Mouse (Mus musculus): ENCODE results near the gene Cers2. TPM values are rescaled to one million over a fixed set of nuclear protein-coding genes. Genes with fewer than 3 reads are reported as not detected.

Cers2 gene
- polyA plus RNA-seq, 1 experiment from 2014 or later, result 97.6 TPM

DNA sequence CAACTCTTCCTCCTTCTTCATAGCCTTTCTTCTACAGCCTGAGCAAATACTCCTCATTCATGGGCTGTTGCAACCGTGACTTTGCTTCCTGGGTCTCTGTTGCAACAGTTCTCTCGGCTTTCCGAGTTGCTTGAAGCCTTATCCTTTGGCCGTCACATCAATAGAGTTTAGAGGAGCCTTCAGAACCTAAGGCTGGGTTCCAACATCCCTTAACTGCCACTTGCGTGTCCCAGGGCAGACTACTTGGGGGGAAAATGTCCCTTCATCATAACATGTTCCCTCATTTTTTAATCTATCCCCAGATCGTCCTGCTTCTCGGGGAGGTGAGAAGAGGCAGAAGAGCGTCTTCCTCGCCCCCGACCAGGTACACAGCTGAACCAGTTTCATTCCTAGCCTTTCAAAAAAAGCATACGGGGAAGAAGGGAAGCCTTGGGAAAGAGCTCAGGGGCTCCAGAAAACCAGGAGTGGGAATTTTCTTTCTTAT lies 32.2 kb upstream of the Cers2 start:
- Histone ChIP-seq H3K9ac (peak overlapping the region; percentile 69), H3K4me3 (peak overlapping the region; percentile 71), H3K27me3 (replicated peaks) (no peaks in the 10 kb centered on the region), H3K4me1 (peaks cover 31% of the 10 kb centered on the region), H3K36me3 (replicated peaks) (0 out of 2 replicates have a peak, but pooled peaks cover 1% of the 10 kb centered on the region), H3K27ac (peak overlapping the region; percentile 93), H3K4me2 (peak overlapping the region; percentile 83), H3K9me3 (no peaks in the 10 kb centered on the region)
- ATAC-seq (replicated peaks), result 0 out of 2 replicates have a peak, but pooled peaks have one; percentile 15
- WGBS, result under 1% methylated on average over 11 of the region's 11 CpGs

DNA sequence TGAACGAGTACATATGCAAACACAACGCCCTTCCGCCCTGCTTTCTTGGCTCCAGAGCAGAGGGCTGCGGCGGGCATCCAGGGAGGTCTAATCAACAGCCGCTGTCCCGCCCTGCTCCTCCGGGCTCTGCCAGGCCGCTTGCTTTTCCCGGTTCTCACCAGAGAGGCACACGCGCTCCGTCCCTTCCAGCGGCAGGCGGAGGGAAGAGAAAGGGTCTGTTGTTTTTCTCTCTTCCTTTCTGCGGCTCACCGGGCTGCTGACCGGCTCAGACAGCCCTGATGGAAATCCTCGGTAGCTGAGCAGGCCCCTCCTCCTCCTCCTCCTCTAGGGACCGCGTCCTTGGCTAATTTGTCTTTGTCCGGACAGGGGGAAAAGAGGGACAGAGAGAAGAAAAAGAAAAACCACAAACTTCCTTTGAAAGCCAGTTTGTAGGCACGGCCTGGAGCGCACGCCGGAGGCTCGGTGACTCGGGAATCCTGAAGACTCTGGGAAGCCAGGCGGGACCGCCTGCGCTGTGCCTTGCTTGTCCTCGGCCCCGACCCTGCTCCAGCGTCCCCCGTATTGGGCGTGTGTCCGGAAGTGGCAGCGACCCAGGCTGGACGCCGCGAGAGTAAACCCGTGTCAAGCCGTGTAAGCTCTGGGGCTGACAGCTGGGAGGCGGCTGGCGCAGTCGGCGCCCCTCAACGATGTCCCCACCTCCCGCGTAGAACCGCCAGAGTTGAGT lies 31.6 kb upstream of the Cers2 start:
- H3K4me3 ChIP-seq, result peak overlapping the region; percentile 71
- peak; percentile 58 for ATAC-seq (replicated peaks)
- H3K4me2 ChIP-seq, result peak overlapping the region; percentile 83
- H3K36me3 ChIP-seq (replicated peaks), result peaks cover 6% of the 10 kb centered on the region; the same call in 1 of the 2 replicates
- H3K27me3 ChIP-seq (replicated peaks), result no peaks in the 10 kb centered on the region
- H3K27ac ChIP-seq, result peak overlapping the region; percentile 93
- WGBS, result under 1% methylated on average over 49 of the region's 51 CpGs
- no peaks in the 10 kb centered on the region for H3K9me3 ChIP-seq
- peaks cover 31% of the 10 kb centered on the region for H3K4me1 ChIP-seq
- H3K9ac ChIP-seq, result peak overlapping the region; percentile 69

DNA sequence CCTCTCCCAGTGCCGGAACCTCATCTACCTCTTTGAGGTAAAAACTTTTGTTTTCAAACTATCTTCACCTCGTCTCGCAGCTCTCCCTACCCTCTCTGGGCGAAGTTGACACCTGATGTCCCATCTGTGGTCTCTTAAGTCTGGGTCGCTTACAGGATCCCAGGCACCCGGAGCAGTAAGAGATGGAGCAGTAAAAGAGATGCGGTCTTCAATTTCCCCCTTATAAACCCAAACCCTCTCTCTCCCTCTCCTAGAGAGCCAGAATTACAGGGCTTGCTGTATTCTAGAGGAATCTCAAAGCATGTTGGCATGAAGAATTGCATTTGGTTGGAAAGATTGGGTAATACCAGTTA lies 31.0 kb upstream of the Cers2 start:
- Histone ChIP-seq H3K36me3 (replicated peaks) (peaks cover 6% of the 10 kb centered on the region; the same call in 1 of the 2 replicates), H3K4me2 (peak overlapping the region; percentile 83), H3K9ac (peak overlapping the region; percentile 69), H3K4me1 (peaks cover 31% of the 10 kb centered on the region), H3K27me3 (replicated peaks) (no peaks in the 10 kb centered on the region), H3K9me3 (no peaks in the 10 kb centered on the region), H3K27ac (peak overlapping the region; percentile 93), H3K4me3 (peak overlapping the region; percentile 71)
- WGBS, result under 1% methylated on average over 7 of the region's 7 CpGs
- ATAC-seq (replicated peaks), result no peak

DNA sequence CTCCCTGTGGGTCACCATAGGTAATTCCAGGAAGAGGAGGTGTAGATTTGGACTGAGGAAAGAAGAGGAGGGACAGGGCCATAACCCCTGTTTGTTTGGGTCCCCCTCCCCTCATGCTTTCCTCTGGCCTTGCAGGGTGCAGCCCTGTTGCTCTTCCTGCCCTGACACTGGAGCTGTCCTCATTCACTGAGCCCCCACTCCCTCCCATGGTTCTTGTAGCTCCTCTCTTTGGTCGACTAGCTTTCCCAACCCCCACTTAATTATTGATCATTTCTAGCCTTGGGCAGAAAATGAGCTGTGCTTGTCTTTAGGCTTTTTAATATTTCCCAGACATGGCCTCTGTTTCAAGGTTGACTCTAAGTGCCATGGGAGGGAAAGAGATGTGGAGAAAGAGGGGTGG lies 30.5 kb upstream of the Cers2 start:
- Histone ChIP-seq H3K27ac (peak overlapping the region; percentile 93; the same call in 1 of the 2 replicates), H3K9me3 (no peaks in the 10 kb centered on the region), H3K27me3 (replicated peaks) (no peaks in the 10 kb centered on the region), H3K4me3 (peak overlapping the region; percentile 71), H3K4me2 (peak overlapping the region; percentile 83), H3K9ac (peak overlapping the region; percentile 69; the same call in 1 of the 2 replicates), H3K36me3 (replicated peaks) (peaks cover 6% of the 10 kb centered on the region; the same call in 1 of the 2 replicates), H3K4me1 (peaks cover 31% of the 10 kb centered on the region)
- WGBS, result 14% methylated on average over 1 of the region's 1 CpGs
- no peak for ATAC-seq (replicated peaks)

DNA sequence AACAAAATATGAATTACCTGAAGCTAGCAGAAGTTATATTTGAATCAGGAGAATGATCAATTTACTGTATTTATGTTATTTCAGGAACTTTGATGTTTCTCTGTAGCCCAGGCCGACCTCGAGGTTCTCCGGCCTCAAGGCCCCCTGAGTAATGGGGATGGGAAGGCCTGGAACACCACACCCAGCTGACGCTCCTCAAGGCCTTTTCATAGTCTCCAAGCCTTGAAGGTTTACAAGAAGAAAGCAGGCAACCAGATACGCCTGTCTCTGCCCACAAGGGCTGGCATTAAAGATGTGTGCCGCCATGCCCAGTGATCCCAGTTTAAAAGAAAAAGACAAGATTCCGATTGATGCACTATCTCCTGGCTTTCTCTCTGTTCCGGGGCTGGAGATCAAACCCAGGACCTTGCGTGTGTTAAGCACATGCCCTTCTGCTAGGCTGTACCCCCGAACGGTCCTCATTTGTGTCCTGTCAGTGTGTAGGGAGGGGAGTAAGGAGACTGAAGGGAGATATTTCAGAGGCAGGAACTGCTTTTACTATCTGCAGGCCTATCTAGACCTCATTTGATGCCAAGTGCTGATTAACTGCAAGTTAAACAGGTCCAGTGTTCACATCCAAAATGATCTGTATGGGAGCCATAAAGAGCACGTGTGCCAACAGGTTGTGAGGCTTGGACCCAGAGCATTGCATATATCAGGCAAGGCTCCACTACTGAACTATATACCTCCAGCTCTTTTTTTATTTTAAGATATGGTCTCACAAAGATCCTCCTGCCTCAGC lies 29.9 kb upstream of the Cers2 start:
- ATAC-seq (replicated peaks), result no peak
- Histone ChIP-seq H3K4me3 (peak overlapping the region; percentile 71; the same call in 1 of the 2 replicates), H3K4me1 (peaks cover 28% of the 10 kb centered on the region), H3K9me3 (no peaks in the 10 kb centered on the region), H3K4me2 (peak overlapping the region; percentile 83), H3K27ac (no peak overlapping the region), H3K9ac (no peak overlapping the region), H3K36me3 (replicated peaks) (peaks cover 6% of the 10 kb centered on the region; the same call in 1 of the 2 replicates), H3K27me3 (replicated peaks) (no peaks in the 10 kb centered on the region)
- 89% methylated on average over 12 of the region's 12 CpGs for WGBS

DNA sequence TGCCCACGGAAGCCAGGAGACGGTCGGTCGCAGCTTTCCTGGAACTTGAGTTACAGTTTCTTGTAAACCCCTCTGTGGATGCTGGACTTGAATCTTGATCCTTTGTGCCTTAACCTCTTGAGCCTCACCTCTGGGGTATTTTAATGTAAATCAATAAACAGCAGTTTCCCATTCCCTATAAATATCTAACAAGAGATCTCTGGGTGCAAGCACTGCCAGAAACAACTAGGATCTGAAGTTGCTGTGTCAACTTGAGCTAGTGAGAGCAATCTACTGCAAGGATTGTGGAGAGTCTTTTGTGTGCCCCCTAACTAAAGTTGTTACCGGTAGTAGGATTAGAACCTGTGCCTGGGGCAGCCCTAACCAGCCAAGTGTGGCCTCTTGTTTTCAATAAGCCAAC lies 29.2 kb upstream of the Cers2 start:
- Histone ChIP-seq H3K4me3 (no peak overlapping the region), H3K9ac (no peak overlapping the region), H3K36me3 (replicated peaks) (peaks cover 6% of the 10 kb centered on the region; the same call in 1 of the 2 replicates), H3K27me3 (replicated peaks) (no peaks in the 10 kb centered on the region), H3K9me3 (no peaks in the 10 kb centered on the region), H3K4me1 (peaks cover 28% of the 10 kb centered on the region), H3K27ac (no peak overlapping the region), H3K4me2 (no peak overlapping the region)
- ATAC-seq (replicated peaks), result no peak
- 93% methylated on average over 5 of the region's 5 CpGs for WGBS

DNA sequence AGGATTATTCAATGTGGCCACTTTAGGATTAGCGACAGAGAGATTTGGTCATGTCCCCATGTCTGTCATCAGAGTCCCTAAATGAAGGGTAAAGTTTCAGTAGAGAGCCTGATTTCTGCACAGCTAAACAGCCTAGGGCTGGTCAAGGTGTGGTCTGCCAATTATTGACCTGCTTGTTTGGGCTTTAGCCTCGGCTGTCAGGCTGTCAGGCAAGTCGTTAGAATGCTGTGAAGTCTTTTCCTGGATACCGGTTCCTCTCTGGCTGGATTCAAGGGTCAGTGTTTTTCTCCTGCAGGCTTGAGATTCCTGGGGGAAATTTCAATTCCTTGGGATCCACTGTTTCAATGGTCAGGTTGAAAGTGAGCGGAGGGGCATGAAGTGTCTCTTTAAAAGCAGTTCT lies 28.6 kb upstream of the Cers2 start:
- no peak overlapping the region for H3K4me2 ChIP-seq
- no peak for ATAC-seq (replicated peaks)
- WGBS, result 67% methylated on average over 5 of the region's 5 CpGs
- no peak overlapping the region for H3K9ac ChIP-seq
- H3K36me3 ChIP-seq (replicated peaks), result peaks cover 9% of the 10 kb centered on the region; the same call in 1 of the 2 replicates
- no peaks in the 10 kb centered on the region for H3K9me3 ChIP-seq
- peaks cover 24% of the 10 kb centered on the region for H3K4me1 ChIP-seq
- no peak overlapping the region for H3K4me3 ChIP-seq
- no peak overlapping the region for H3K27ac ChIP-seq
- no peaks in the 10 kb centered on the region for H3K27me3 ChIP-seq (replicated peaks)

DNA sequence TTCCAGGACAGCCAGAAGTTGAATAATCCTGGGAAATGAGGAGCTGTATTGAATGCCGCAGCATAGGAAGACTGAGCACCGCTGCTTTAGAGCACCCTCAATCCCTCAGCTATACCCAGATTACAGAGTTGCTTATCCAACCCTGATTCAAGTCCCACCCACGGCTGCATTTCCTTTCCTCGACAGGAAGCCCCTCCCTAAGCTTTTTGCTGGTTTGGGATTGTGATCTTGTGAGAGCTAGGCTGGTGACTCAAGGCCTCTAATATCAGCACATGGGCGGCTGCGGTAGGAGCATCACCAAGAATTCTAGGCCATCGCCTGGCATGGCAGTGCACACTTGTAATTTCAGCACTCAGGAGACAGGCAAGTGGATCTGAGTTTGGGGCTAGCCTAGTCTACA lies 28.1 kb upstream of the Cers2 start:
- H3K4me1 ChIP-seq, result peaks cover 24% of the 10 kb centered on the region
- no peak overlapping the region for H3K4me3 ChIP-seq
- H3K27ac ChIP-seq, result no peak overlapping the region
- H3K36me3 ChIP-seq (replicated peaks), result peaks cover 12% of the 10 kb centered on the region; the same call in 1 of the 2 replicates
- no peak overlapping the region for H3K9ac ChIP-seq
- no peak overlapping the region for H3K4me2 ChIP-seq
- ATAC-seq (replicated peaks), result no peak
- WGBS, result 90% methylated on average over 7 of the region's 7 CpGs
- no peaks in the 10 kb centered on the region for H3K9me3 ChIP-seq
- H3K27me3 ChIP-seq (replicated peaks), result no peaks in the 10 kb centered on the region

DNA sequence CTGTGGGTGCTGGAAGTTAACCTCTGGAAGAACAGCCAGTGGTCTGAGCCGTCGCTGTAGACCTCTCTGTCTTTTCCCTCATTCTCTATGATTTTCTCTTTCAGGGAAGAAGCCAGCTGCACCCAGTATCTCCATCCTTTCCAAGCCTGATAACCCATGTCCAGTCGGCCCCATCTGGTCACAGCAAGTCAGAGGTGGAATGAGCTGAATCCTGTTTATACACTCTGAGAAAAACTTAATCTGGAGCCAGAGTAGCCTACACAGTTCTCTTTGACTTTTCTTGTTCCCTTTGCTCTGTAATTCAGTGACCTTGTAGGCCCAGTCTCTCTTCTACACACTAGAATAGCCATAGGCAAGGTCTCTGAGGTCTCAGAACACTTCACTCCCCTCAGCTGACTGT lies 27.1 kb upstream of the Cers2 start:
- Histone ChIP-seq H3K9ac (no peak overlapping the region), H3K4me2 (no peak overlapping the region), H3K9me3 (no peaks in the 10 kb centered on the region), H3K4me3 (no peak overlapping the region), H3K36me3 (replicated peaks) (peaks cover 12% of the 10 kb centered on the region; the same call in 1 of the 2 replicates), H3K27me3 (replicated peaks) (no peaks in the 10 kb centered on the region), H3K27ac (no peak overlapping the region), H3K4me1 (peaks cover 19% of the 10 kb centered on the region)
- no peak for ATAC-seq (replicated peaks)
- WGBS, result 93% methylated on average over 3 of the region's 3 CpGs

DNA sequence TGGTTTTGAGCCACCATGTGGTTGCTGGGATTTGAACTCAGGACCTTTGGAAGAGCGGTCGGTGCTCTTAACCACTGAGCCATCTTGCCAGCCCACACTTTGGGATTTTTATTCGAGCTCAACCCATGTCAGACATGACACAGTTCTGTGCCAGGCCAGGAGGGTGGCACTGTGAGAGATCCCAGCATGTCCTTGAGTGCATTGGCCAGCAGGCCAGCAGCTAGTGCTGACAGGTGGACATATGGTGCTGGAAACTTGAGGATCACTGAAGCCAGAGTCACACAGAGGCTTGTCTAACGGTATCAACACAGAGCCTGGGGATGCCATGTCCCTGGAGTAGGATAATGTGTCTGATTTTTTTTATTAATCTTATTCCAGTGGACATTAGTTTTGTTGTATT lies 25.2 kb upstream of the Cers2 start:
- H3K36me3 ChIP-seq (replicated peaks), result peaks cover 14% of the 10 kb centered on the region; the same call in 1 of the 2 replicates
- H3K9ac ChIP-seq, result no peak overlapping the region
- H3K4me1 ChIP-seq, result peaks cover 6% of the 10 kb centered on the region
- H3K4me2 ChIP-seq, result no peak overlapping the region
- no peaks in the 10 kb centered on the region for H3K9me3 ChIP-seq
- H3K27me3 ChIP-seq (replicated peaks), result no peaks in the 10 kb centered on the region
- 93% methylated on average over 4 of the region's 4 CpGs for WGBS
- no peak overlapping the region for H3K4me3 ChIP-seq
- ATAC-seq (replicated peaks), result no peak
- no peak overlapping the region for H3K27ac ChIP-seq

DNA sequence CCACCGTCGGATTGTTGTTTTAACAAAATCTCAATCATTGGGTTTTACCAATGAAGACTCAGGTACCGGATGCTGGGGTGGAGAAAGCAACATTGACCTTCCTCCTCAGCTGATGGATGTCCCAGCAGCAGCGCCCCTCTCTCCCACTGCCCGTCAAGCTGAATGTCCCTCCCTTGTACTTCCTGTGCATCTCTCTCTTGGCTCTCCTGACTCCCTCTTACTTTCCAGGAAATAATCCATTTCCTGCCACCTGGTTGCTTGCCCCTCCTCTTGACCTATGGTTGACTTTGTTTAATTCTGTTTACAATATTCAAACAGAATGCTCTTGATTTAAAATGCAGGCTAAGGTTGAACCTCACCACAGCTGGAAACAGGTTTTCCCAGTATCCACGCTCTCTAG lies 24.4 kb upstream of the Cers2 start:
- H3K9me3 ChIP-seq, result no peaks in the 10 kb centered on the region
- H3K36me3 ChIP-seq (replicated peaks), result peaks cover 19% of the 10 kb centered on the region
- no peak overlapping the region for H3K27ac ChIP-seq
- WGBS, result 85% methylated on average over 6 of the region's 6 CpGs
- no peaks in the 10 kb centered on the region for H3K27me3 ChIP-seq (replicated peaks)
- no peak overlapping the region for H3K4me2 ChIP-seq
- no peaks in the 10 kb centered on the region for H3K4me1 ChIP-seq
- no peak overlapping the region for H3K9ac ChIP-seq
- H3K4me3 ChIP-seq, result no peak overlapping the region
- ATAC-seq (replicated peaks), result no peak

DNA sequence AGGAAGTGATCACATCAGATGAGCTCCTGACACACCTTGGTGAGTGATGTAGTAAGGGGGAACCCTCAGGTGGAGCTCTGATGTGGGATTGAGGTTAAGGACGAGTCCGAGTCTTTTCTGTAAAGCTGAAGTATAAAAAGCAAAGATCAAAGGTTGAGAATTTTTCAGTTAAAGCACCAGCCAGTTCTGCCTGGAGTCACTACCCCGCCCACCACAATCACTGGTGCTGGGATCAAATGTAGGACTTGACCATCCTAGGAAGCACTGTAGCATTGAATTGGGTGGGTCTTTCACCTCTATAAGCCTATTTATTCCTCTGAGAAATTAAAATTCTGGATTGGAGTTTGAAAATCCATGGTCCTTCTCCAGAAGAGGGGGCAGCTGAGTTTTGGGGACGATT lies 23.6 kb upstream of the Cers2 start:
- no peak overlapping the region for H3K27ac ChIP-seq
- 90% methylated on average over 4 of the region's 4 CpGs for WGBS
- H3K36me3 ChIP-seq (replicated peaks), result peaks cover 23% of the 10 kb centered on the region
- H3K4me2 ChIP-seq, result no peak overlapping the region
- no peak overlapping the region for H3K9ac ChIP-seq
- H3K4me1 ChIP-seq, result no peaks in the 10 kb centered on the region
- no peak for ATAC-seq (replicated peaks)
- no peak overlapping the region for H3K4me3 ChIP-seq
- H3K9me3 ChIP-seq, result no peaks in the 10 kb centered on the region
- no peaks in the 10 kb centered on the region for H3K27me3 ChIP-seq (replicated peaks)

All from midbrain, embryonic 15.5 days (tissue).